Mouse (Mus musculus) frontal cortex, adult (tissue): ENCODE measurements around the gene Bcorl1.

Experiments
- ATAC-seq: cut with Nextera tagmentation; 2 replicates; pipeline ENCODE4 v1.9.2; 2017; ENCODE audit warnings: mild to moderate bottlenecking, moderate library complexity, mixed read lengths; ENCODE audit not compliant: low TSS enrichment

Gene Bcorl1

DNA sequence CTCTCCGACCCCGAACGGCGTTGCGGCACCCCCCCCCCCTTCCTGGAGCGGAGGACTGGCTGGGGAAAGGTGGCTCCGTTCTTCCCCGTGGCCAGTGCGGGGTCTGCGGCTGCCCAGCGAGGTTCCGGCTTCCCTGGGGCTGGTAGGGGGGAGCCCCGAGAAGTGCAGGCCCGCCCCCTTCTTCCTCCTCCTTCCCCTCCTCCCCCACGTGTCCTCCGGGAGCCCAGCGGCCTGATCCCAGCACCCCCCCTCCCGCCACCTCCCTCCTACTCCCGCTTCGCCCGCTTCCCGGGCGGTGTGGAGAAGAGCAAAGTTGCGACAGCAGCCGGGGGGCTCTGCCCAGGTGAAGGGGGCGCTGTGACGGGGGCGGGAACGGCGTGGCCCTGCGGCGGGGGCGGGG is at the start of gene Bcorl1:
Bcorl1 (plus strand) TSS at position 218 of the 400 bp plus-strand sequence.
- no peak for ATAC-seq

DNA sequence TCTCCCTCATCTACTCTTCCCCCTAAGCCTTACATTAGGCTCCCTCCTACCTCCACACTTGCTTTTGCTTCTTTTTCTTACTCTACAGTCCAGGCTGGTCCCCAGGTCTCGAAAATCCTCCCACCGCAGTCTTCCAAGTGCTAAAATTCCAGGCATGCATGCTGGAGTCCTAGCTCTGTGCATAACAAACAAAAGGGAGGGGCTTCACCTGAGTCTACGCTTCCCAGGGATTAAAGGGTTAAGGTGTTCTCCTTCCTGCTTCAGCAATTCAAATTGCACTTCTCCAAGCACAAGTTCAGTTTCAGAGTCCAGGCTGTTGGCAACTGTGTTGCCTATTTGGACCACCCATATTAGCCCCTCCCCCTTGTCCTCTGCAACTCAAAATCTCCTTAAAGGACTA is 49.7 kb upstream of the Bcorl1 start:
- ATAC-seq = no peak

DNA sequence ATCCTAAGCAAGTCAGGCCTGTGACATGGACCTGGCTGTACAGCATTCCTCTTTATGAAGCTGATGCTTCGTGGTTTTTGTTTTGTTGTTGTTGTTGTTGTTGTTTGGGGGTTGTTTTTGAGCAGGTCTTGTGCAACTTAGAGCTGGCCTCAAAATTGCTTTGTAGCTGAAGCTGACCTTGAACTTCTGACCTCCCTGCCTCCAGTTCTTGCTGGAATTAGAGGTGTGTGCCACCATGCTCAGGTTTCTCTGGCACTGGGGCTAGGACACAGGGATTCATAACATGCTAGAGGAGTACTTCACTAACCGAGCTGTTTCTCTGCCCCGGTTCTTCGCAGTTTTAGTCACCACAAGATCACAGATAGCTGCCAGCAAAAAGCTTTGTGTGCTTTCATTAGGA is 35.8 kb upstream of the Bcorl1 start:
- ATAC-seq = no peak

DNA sequence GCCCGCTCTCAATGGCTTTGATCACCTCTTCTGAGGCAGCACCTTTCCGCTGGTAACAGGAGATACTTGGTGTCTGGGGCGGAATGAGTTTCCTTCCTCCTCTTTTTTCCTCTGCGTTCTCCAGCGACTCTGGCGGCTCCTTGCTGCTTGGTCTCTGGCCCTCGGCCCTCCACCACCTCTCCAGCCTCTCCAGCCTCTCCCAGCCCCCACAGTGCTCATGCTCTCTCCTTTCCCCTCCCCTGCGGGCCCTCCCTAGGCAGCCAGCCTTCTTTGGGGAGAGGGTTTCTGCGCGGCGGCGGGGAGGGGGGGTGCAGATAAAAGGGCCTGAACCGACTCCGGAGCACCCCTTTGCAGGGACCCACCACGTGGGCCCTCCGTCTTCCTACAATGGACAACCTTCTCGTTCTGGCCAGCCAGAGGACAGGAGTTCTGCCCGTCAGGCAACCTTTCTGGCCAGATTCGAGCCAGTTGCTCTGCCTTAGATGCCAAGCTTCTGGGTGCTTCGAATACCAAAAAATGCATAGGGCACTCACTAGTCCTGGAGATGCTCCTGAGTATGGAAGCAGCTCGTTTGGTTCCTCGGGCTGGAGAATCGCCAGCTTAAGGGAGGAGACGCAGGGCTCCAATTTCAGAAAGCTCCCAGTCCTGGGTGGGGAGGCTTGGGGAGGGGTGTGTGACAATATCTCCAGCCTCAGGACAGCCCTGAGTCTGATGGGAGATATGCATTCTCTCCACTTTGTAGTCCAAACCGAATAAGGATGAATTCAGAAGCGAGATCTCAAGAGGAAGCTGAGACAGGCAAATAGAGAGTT is 30.2 kb upstream of the Bcorl1 start:
- no peak for ATAC-seq

DNA sequence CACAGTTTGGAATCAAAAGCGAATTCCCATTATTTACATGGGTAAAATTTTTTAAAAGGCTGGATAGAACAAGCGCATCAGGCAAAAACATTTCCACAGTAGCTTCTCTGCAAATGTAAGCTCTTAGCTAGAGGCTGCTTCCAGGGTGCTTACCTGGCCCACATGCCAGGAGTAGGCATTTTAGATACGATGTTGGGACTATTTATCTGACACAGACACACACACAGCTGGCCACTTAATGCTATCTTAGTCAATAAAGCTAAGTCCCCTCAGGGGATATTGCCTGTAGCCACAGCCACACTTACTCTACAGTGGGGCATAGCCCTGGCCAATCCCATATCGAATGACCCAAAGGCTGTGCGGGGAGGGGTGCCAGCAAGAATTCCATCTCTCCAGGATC is 29.4 kb upstream of the Bcorl1 start:
- ATAC-seq = no peak

DNA sequence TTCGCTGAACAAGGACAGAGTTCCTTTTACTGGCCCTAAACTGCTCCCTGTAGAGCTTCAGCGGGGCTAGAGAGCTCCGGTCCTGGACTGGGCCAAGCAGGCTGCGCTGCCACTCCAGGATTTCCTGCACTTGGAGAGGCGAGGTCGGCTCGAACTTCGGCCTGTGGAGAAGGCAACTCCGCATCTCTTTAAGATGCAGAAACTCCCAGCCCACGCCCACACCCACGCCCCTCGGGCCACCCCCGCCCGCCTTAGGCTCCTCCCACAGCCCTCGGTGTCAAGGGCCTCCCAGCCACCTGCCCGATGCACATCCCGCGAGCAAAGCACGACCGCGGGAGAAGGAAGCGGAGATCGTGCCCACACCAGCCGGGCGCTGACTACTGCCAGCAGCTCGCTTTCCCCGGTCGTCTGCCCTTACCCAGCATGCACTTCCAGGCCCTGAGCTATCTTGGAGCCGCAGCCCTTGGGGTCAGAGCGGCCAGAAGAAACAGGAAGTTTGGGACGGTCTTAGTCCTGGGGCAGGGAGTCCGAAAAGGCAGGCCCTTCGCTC is 26.6 kb upstream of the Bcorl1 start:
- peak; percentile 72 for ATAC-seq

DNA sequence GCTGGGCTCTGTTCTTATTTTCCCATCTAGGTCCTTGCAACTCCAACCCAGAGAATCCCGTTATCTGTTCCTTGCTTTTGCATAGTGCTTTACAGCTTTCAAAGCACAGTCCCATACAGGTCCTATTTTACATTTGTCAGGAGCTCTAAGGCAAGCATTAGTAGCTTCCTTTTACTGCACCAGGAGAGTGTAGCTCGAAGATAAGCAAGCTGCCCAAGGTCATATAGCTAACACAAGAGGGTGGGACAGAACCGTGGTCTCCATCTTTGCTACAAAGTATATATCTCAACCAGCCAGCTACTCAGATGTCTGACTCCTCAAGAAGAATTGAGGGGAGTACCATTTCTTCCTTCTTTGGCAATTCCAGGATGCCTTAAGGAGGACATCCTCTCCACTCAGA is 23.7 kb upstream of the Bcorl1 start:
- no peak for ATAC-seq

DNA sequence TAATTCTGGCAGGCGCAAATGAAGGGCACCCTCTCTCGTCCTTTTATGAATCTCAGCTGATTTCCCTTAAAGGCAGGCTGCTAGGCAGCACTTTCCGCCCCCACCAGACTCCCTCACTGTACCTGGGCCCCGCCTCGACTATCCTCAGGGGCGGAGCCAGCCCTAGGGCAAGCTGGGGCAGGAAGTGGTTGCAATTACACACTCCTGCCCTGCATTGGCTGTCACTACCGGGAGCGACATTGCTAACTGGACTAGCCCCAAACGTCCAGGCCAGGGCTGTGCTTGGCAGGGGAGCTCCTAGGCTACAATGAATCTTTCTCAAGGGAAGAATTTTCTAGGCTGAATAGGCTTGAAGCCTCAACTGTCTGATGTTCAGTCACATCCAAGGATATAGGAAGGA is 23.0 kb upstream of the Bcorl1 start:
- no peak for ATAC-seq

DNA sequence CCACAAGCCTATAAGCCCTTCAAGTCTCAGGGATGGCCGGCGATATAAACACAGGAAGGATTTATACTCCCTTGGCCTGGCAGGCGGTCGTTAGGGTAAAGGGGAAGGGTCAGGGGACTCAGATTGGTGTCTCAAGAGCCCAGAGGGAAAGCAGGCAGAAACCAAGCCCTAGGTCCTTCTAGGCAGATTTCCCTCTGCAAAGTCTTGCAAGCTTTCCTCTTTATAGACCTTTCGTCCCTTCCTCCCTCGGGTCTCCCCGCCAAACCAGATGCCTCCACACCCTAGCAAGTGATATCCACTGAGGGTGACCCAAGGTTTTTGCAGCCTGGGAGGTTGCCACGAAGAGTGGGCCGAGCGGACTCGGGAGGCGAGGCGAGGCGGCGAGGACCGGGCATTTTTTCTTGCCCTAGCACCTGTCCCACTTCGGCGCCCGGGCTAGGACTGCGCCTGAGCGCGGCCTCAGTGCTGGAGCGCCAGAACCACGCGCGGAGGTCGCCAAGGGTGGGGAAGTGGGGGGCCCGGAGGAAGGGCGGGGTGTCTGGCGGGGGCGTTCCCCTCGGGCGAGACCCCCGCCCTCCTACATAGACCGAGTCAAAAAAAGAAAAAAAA is 613 bp upstream of the Bcorl1 start:
- ATAC-seq = no peak

DNA sequence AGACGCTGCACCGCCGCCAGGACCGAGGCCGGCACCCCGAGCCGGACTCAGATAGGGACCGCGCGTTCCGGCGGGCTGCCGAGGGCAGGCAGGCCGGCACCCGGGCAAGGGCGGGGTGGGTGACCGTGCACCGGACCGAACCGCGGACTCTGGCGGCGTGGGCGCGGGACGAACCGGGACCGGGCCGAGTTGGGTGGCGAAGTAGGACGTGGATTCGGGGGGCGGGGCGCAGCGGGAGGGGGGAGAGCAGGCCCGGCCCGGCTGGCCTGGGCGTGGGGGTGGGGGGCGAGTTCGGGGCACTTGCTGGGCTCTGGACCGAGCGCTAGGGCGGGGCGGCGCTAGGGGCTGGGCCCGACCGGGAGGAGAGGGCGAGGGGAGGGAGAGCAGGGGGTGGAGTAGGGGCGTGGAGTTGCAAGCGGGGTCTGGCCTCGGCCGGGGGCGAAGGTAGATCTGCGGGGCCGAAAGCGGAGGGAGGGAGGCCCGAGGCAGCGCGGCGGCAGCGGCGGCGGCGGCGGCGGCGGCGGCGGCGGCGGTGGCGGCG is 533 bp downstream of the Bcorl1 start:
- ATAC-seq = no peak

DNA sequence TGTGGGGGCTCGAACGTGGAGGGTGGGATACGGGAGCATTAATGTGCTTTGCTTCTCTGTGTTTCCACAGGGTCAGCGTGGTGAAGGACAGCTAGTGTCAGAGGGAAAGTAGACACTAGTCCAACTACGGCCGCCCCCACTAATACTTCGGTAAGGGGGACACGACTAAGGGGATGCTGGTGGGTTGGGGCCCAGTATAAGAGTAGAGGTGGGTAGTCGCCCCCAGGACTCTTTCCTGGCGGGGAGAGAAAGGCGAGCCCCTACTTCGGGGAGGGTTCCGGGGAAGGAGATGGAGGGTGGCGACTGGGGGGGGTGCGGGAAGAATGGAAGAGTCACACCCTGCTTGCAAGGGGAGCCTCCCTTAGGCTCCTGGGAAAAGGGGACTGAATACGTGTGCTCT is 1.6 kb downstream of the Bcorl1 start:
- ATAC-seq = no peak

DNA sequence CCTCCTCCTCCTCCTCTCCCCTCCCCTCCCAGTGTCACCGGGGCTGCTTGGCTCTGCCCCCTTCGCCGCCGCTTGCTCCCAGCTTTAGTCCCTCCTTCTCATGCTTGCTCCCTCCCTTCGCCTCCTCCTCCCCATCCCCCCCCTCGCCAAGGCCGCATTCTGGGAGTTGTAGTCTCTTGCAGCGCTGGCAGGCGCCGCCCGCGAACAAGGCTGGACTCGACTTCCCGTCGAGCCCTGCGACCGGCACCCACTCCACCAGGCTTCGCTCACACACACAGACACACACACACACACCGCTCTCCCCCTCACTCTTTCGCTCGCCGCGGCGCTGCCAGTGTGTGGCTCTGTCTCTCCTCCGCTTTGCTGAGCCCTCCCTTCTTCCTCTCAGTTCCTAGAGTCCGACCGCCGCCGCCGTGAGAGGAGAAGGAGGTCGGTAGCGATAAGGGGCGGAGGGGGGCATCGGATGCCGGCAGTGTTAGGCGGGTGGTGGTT is 2.3 kb downstream of the Bcorl1 start:
- peak; percentile 94 for ATAC-seq

DNA sequence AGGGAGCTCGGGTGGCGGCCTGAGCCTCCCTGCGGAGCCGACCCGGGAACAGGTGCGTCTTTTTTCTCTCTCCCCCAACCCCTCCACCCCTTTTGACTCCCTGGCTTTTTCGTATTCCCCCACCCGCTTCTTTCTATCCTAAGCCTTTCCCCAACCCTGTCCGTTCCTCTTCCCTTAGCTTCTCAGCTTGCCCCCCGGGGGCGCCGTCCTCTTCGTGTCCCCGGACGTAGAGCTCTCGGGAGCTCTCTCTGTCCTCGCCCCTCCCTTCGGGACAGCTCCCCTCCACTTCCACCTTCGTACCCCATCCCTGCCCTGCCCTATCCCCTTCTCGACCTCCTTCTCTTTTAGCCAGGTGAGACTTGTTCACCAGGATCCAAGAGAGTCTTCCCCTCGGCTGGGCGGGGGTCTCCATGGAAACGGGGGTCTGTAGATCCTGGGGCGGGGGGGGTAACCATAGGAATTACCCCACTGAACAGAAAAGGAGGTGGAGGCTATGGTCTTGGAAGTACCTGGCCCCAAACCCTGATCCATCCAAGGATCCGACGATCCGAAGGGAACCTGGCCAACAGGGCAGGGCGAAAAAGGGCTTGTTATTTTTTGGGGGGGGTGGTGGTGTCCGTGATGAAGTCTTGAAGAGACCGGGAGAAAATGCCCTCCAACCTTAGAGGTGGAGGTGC is 2.9 kb downstream of the Bcorl1 start:
- ATAC-seq = no peak

DNA sequence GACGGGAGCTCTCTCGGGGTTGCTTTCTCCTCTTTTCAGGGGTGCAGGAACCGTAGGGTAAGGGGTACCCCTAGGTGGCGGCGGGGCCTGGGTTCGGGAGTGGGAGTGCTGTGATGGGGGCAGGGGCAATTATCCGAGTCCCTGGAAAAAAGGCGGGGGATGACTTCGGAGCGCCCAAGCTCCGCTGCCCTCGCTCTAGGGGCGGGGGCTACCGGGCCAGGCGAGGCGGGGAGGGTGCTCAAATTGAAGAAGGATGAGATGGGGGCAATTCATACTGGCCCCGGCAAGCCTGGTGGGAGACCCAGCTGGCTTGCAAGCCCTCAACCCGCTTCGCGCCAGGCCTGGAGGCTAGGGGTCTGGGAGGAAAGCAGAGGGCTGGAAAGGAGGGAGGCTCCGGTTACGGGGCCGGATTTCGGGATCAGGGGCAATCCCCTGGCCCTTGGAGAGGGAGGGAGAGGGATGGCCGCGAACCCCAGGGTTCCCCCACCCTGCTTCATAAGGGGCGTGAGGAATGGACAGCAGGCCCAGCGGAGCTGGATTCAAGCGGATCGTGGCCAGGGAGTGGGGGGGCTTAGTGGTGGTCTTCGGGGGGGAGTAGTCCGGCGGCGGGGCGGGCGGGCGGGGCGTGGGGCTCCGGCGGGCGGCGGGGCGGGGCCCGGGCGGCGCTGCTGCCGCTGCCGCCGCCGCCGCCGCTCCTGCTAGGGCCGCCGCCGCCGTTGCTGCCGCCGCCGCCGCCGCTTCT is 3.7 kb downstream of the Bcorl1 start:
- ATAC-seq = no peak

DNA sequence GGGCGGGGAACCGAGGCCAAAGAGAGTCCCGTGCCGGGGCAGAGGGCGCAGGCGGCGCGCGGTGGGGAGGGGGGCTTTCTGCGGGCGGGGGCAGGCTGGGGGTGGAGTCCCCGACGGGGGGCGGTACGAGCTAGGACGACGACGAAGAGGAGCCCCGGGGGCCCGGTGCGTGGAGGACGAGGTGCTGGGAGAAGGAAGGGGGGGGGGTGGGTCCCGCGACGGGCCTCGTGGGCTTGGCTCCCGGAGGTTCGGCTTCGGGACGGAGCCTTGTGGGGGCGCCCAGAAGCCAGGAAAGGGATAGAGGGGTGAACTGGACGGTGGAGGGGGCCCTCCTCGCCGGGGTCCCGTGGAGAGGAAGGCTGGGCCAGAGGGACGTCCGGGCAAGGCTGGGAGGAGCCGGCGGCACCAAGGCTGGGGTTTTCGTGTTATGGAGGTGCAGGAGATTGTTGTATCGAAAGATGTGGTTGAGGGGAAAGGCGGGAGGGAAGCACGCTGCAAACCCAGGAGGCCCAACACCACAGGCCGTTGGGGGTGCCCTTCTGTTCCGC is 4.3 kb downstream of the Bcorl1 start:
- no peak for ATAC-seq

DNA sequence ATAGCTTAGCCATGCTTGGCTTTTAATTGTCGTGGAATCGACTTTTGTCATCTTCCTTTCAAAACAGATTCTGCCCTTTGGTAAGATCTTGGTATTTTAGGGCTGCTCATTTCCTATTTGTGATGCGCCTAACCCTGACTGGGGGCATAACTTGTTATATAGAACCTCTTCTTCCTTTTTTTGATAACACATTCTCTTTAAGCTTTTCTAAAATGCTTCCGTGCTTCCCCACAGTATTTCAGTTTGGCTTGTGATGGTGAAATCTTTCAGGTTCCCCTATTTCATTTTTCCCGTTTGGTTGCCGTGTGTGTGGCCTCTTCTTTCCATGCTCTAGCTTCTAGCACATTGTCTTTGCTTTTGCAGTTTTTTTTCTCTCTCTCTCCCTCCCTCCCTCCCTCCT is 14.2 kb downstream of the Bcorl1 start:
- ATAC-seq = no peak

DNA sequence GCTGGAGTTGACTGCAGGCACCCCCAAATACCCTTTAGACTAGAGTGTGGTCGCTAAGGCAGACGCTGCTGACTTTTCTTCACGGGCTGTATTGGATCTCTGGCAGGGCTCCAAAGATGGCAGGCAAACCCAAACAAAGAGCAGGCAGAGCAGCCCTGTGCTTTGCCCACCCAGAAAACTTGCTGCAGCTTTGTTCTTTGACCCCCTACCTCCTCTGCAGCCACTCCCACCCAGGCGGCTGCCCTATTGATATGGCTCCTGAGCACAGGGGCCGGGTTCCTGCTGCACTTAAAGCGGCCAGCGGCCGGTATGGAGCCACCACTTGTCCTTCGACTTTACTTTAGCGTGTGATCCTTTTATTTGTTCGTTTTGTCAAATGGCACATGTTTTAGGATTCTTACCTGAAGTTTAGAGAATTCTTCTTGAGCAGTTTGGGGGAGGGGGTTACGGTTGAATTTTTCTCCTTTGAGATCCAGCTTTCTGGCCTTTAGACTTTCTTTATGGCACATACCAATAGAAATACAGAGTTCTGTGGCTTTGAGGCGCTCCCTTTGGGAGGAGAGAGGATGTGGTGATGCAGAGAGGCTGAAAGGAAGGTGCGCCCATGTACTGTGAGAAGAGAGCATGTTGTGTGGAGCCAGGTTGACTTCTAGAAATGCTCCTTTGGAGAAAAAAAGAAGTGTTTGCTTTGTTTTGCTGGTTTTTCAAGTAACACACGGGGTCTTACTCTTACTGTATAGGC is 24.8 kb downstream of the Bcorl1 start:
- ATAC-seq = no peak

DNA sequence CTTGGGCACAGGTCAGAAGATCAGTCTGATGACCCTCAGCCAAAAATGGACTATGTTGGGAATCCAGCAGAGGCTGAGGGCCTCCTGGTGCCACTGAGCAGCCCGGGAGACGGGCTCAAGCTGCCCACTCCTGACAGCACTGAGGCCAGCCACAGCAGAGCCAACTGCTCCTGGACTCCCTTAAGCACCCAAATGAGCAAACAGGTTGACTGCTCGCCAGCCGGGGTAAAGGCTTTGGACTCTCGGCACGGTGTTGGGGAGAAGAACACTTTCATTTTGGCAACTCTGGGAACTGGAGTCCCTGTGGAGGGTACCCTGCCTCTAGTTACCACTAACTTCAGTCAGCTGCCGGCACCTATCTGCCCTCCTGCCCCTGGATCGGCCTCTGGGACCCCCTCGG is 26.7 kb downstream of the Bcorl1 start:
- ATAC-seq = no peak

DNA sequence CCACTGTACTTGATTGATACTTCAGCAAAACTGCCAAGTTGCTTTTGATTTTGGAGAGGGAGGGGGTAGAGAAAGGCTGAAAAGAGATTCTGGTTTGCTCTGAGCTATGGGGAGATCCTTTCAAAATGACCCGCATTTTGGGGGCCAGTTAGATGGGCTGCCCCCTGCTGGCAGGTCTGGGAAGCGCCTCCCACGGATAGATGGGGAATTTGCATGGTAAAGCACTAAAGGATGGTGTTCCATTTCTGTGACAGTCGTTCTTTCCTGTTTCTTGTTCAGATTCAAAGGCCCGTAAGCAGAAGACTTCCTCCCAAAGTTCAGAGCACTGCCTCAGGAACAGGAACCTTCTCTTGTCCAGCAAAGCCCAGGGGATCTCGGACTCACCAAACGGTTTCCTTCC is 42.5 kb downstream of the Bcorl1 start:
- peak; percentile 20; the same call in 1 of the 2 replicates for ATAC-seq

DNA sequence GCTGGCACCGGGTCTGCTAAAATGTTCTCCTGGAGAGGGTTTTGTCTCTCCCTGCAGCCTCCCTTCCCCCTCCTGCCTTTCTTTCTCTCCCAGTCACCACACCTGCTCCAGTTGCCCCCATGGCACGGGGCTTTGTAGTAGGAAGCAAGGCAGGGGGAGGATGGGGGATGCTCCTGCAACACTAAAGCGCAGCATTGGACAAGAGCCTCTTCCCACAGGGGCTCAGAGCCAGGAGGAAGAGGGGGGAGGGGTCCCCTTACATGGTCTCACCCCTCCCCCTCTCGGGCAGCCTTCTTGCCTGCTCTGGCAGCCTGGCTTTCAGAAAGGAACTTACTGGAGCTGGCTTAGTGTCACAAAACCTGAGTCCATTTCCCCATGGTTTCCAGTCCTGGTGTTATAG is 44.8 kb downstream of the Bcorl1 start:
- ATAC-seq = no peak

DNA sequence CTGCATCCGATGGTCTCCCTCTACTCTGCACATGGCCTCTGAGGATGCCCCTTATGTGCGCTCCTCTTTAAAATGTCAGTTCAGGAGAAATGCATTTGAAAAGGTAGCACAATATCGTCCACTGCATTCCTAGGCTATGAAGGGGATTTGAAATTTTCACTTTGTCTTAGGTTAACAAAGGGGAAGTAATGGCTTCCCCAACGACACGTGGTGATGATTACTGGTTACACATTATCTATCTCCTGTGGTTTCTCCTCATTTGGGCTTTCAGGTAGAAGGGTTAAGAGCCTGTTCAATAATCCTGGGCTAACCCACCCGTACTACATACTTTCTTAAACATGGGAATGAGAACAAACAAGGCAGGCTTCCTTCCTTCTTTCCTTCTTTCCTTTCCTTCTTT is 48.2 kb downstream of the Bcorl1 start:
- no peak for ATAC-seq
